ENCODE assay signal across 8 mouse cellular contexts in genomic region chr1:95267950-95268724, GRCm38 (mm10). TPM values are rescaled to one million over a fixed set of nuclear protein-coding genes. Genes with fewer than 3 reads are reported as not detected.
DNase-seq lines count a peak whose midpoint lies in the region; ATAC-seq and TF ChIP-seq lines count a peak whose summit lies in the region.

No protein-coding gene starts in this region.

- no peaks in the 10 kb centered on the region for H3K36me3 ChIP-seq in heart, embryonic 10.5 days
- H3K36me3 ChIP-seq in heart, embryonic 16.5 days (ENCODE audit: control insufficient read depth, insufficient read depth) = no peaks in the 10 kb centered on the region
- no peaks in the 10 kb centered on the region for H3K36me3 ChIP-seq in limb, embryonic 14.5 days (ENCODE audit: control insufficient read depth, insufficient read depth, low read length)
- no peaks in the 10 kb centered on the region for H3K36me3 ChIP-seq in intestine, postnatal 0 days (ENCODE audit: control insufficient read depth, insufficient read depth)

- TF ChIP-seq CTCF in intestine, postnatal 0 days (IDR thresholded peaks at IDR 0.05; ENCODE audit: low read depth) = no peak

- no peaks in the 10 kb centered on the region for H3K9me3 ChIP-seq in heart, embryonic 10.5 days
- no peaks in the 10 kb centered on the region for H3K9me3 ChIP-seq in heart, embryonic 16.5 days (replicated peaks; ENCODE audit: control insufficient read depth, low read length)
- H3K9me3 ChIP-seq in limb, embryonic 14.5 days (ENCODE audit: control insufficient read depth, low read length) = no peaks in the 10 kb centered on the region
- H3K9me3 ChIP-seq in intestine, postnatal 0 days (ENCODE audit: control insufficient read depth) = no peaks in the 10 kb centered on the region

- ATAC-seq in activated CD4-positive, CD25-positive, alpha-beta regulatory T cell, adult 4 months = peak; percentile 82
- ATAC-seq in heart, embryonic 16.5 days (replicated peaks; ENCODE audit: extremely low read depth, insufficient read depth, low FRiP score) = peak; percentile 90
- ATAC-seq in limb, embryonic 14.5 days (ENCODE audit: low FRiP score, low read depth) = peak; percentile 92
- ATAC-seq in intestine, postnatal 0 days = no peak

- no peaks in the 10 kb centered on the region for H3K4me1 ChIP-seq in heart, embryonic 10.5 days
- no peaks in the 10 kb centered on the region for H3K4me1 ChIP-seq in heart, embryonic 16.5 days (ENCODE audit: control insufficient read depth, insufficient read depth, low read length)
- H3K4me1 ChIP-seq in limb, embryonic 14.5 days (ENCODE audit: control insufficient read depth, insufficient read depth, low read length) = no peaks in the 10 kb centered on the region
- no peaks in the 10 kb centered on the region for H3K4me1 ChIP-seq in intestine, postnatal 0 days (replicated peaks; ENCODE audit: control insufficient read depth, insufficient read depth, low read length)

- H3K27ac ChIP-seq in heart, embryonic 10.5 days = no peak overlapping the region
- 0 out of 2 replicates have a peak overlapping the region, but pooled peaks have one; percentile 26 for H3K27ac ChIP-seq in heart, embryonic 16.5 days (ENCODE audit: low read length)
- no peak overlapping the region for H3K27ac ChIP-seq in limb, embryonic 14.5 days (replicated peaks; ENCODE audit: low read depth, low read length)
- H3K27ac ChIP-seq in intestine, postnatal 0 days (ENCODE audit: low read depth, low read length) = no peak overlapping the region

- H3K4me2 ChIP-seq in heart, embryonic 16.5 days (ENCODE audit: low read depth, low read length) = peak overlapping the region; percentile 23; the same call in 1 of the 2 replicates
- no peak overlapping the region for H3K4me2 ChIP-seq in limb, embryonic 14.5 days (replicated peaks; ENCODE audit: low read depth, low read length, severe bottlenecking)
- H3K4me2 ChIP-seq in intestine, postnatal 0 days (replicated peaks; ENCODE audit: low read depth) = no peak overlapping the region

- no peak overlapping the region for H3K9ac ChIP-seq in heart, embryonic 16.5 days (ENCODE audit: low read length)
- H3K9ac ChIP-seq in limb, embryonic 14.5 days (ENCODE audit: low read depth, low read length, severe bottlenecking) = no peak overlapping the region
- H3K9ac ChIP-seq in intestine, postnatal 0 days (ENCODE audit: low read depth, low read length) = no peak overlapping the region

- H3K4me3 ChIP-seq in heart, embryonic 10.5 days = no peak overlapping the region
- H3K4me3 ChIP-seq in heart, embryonic 16.5 days (ENCODE audit: low read length) = no peak overlapping the region
- no peak overlapping the region for H3K4me3 ChIP-seq in limb, embryonic 14.5 days (replicated peaks; ENCODE audit: low read length)
- no peak overlapping the region for H3K4me3 ChIP-seq in intestine, postnatal 0 days (ENCODE audit: low read depth, low read length)

- peak; percentile 9 to 21 for DNase-seq in heart, adult 18-20 months
- no peak for DNase-seq in heart, embryonic 10.5 days (ENCODE audit: low spot score)
- DNase-seq in limb, embryonic 14.5 days (ENCODE audit: low spot score) = peak; percentile 40
- peak; percentile 74 for DNase-seq in retina, postnatal 1 day
- DNase-seq in adrenal gland, postnatal 14 days = no peak

- no peak for TF ChIP-seq POLR2A in limb, embryonic 14.5 days (IDR thresholded peaks at IDR 0.05; ENCODE audit: borderline replicate concordance, extremely low read depth, insufficient read depth, insufficient read length)

- 77% methylated on average over 13 of the region's 13 CpGs for WGBS in heart, embryonic 10.5 days
- 54% methylated on average over 13 of the region's 13 CpGs for WGBS in heart, embryonic 16.5 days
- WGBS in limb, embryonic 14.5 days = 68% methylated on average over 13 of the region's 13 CpGs
- WGBS in intestine, postnatal 0 days = 67% methylated on average over 13 of the region's 13 CpGs

- no peaks in the 10 kb centered on the region for H3K27me3 ChIP-seq in heart, embryonic 10.5 days (ENCODE audit: insufficient read depth, poor library complexity, severe bottlenecking)
- H3K27me3 ChIP-seq in heart, embryonic 16.5 days (ENCODE audit: control insufficient read depth, insufficient read depth, low read length) = no peaks in the 10 kb centered on the region
- no peaks in the 10 kb centered on the region for H3K27me3 ChIP-seq in limb, embryonic 14.5 days (ENCODE audit: control insufficient read depth, insufficient read depth, low read length)
- no peaks in the 10 kb centered on the region for H3K27me3 ChIP-seq in intestine, postnatal 0 days (replicated peaks; ENCODE audit: control insufficient read depth, insufficient read depth, low read length)

RNA-seq across cellular contexts. Expression of gene Fam174a, which starts 45.3 kb away (rescaled TPM):
- 10 to 100 TPM; 26.4 to 27.3 TPM for total RNA-seq in heart, adult 18-20 months (2021)
- polyA plus RNA-seq in heart, embryonic 10.5 days (2016; fragmentation: Nextera tagmentation; extraction: Ambion mirVana) = 16.9 and 18.9 TPM in 2 replicates
- polyA plus RNA-seq in activated CD4-positive, CD25-positive, alpha-beta regulatory T cell, adult 4 months (2017; shearing (Covaris generic)) = 1 to 10 TPM; 2.2 to 3.4 TPM
- polyA plus RNA-seq in heart, embryonic 16.5 days (2015; fragmentation: Nextera tagmentation; extraction: Ambion mirVana) = 27.8 and 30.7 TPM in 2 replicates
- polyA plus RNA-seq in limb, embryonic 14.5 days (2012; rRNA removed) = 14.7 and 14.8 TPM in 2 replicates
- polyA plus RNA-seq in limb, embryonic 14.5 days (2014; fragmentation: Nextera tagmentation; extraction: Ambion mirVana) = 24.5 and 25.7 TPM in 2 replicates
- 24.9 and 26.1 TPM in 2 replicates for polyA plus RNA-seq in intestine, postnatal 0 days (2015; fragmentation: Nextera tagmentation; extraction: Ambion mirVana)
- 20.5 and 22.6 TPM in 2 replicates for total RNA-seq in adrenal gland, postnatal 14 days (2021)

Comparison
In these comparisons a context has a peak if more than half of its experiments do, and no peak if none do; other contexts are left out.
1. DNase-seq: peak in heart, adult 18-20 months (2 of 2), limb, embryonic 14.5 days (single experiment) and retina, postnatal 1 day (single experiment); none in heart, embryonic 10.5 days (single experiment) and adrenal gland, postnatal 14 days (single experiment).